Mouse (Mus musculus): ENCODE results near the gene Hfe2.

- TF ChIP-seq POLR2A (IDR thresholded peaks at IDR 0.05; ENCODE audit: low read depth, low read length) (no peak), CTCF (IDR thresholded peaks at IDR 0.05; ENCODE audit: extremely low read depth, insufficient read depth, insufficient read length, insufficient replicate concordance) (no peak)
These were observed 51.2 kb downstream of the Hfe2 start for GRCm38 (mm10) chr3:96576005-96576658.

All from spleen, adult 2 months (tissue).